Mouse (Mus musculus): ENCODE results near the gene Il17ra. TPM values are rescaled to one million over a fixed set of nuclear protein-coding genes. Genes with fewer than 3 reads are reported as not detected.

The Il17ra gene
- 3.1 and 3.2 TPM in 2 replicates for polyA plus RNA-seq (2014; fragmentation: Nextera tagmentation; extraction: Ambion mirVana)

GRCm38 (mm10) chr6:120463086-120463871, at the start of gene Il17ra:
TSS of gene Il17ra (plus strand) at chr6:120463247.
- Histone ChIP-seq H3K27me3 (ENCODE audit: control insufficient read depth, insufficient read depth, low read length) (peaks cover 11% of the 10 kb centered on the region), H3K36me3 (ENCODE audit: control insufficient read depth, insufficient read depth, low read length) (no peaks in the 10 kb centered on the region), H3K9me3 (ENCODE audit: control insufficient read depth, low read length) (no peaks in the 10 kb centered on the region), H3K4me3 (ENCODE audit: low read depth, low read length) (peak within 1 kb of the TSS; percentile 48), H3K4me2 (ENCODE audit: low read depth, low read length) (peak within 1 kb of the TSS; percentile 56), H3K4me1 (ENCODE audit: control insufficient read depth, insufficient read depth, low read length) (no peaks in the 10 kb centered on the region), H3K27ac (ENCODE audit: low read depth, low read length) (no peak within 1 kb of the TSS), H3K9ac (replicated peaks; ENCODE audit: low read depth, low read length) (peak within 1 kb of the TSS; percentile 37)
- WGBS, result under 1% methylated on average over 66 of the region's 90 CpGs
- ATAC-seq (ENCODE audit: low read depth), result peak; percentile 87

- H3K4me3 ChIP-seq (ENCODE audit: low read depth, low read length), result no peak overlapping the region
- no peak overlapping the region for H3K27ac ChIP-seq (ENCODE audit: low read depth, low read length)
- no peak for ATAC-seq (ENCODE audit: low read depth)
- H3K27me3 ChIP-seq (ENCODE audit: control insufficient read depth, insufficient read depth, low read length), result no peaks in the 10 kb centered on the region
- H3K4me1 ChIP-seq (ENCODE audit: control insufficient read depth, insufficient read depth, low read length), result no peaks in the 10 kb centered on the region
- H3K36me3 ChIP-seq (ENCODE audit: control insufficient read depth, insufficient read depth, low read length), result peaks cover 26% of the 10 kb centered on the region
- no peak overlapping the region for H3K4me2 ChIP-seq (ENCODE audit: low read depth, low read length)
- H3K9ac ChIP-seq (replicated peaks; ENCODE audit: low read depth, low read length), result no peak overlapping the region
- WGBS, result 92% methylated on average over 3 of the region's 3 CpGs
- no peaks in the 10 kb centered on the region for H3K9me3 ChIP-seq (ENCODE audit: control insufficient read depth, low read length)
Observed at GRCm38 (mm10) chr6:120438161-120438560, 24.9 kb upstream of the Il17ra start.

DNA sequence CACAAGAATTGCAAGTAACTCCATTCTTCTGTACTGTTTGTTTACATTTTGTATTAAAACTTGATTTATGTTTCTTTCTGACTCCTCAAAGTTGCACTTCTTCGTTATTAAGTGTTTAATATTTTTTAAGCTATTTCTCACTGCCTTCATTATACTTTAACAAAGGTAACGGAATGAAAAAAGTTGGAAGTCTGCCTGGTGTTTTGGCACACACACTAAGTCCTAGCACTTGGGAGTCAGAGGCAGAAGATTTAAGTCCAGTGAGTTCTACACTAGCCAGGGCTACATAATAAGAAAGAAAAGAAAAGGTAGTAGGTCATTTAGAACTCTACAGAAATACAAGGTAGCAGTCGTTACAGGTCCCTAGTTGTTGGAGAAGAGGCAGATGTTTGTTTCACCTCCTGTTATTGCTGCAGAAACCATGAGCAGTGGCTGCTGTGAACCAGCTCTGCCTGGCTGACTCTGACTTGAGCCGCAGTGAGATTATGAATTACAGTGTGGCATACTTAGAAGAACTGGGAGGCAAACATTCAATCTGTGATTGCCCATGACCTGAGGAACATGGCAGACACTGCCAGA, 20.8 kb upstream of the Il17ra start:
- Histone ChIP-seq H3K4me2 (ENCODE audit: low read depth, low read length) (no peak overlapping the region), H3K27ac (ENCODE audit: low read depth, low read length) (no peak overlapping the region), H3K36me3 (ENCODE audit: control insufficient read depth, insufficient read depth, low read length) (peaks cover 20% of the 10 kb centered on the region), H3K9me3 (ENCODE audit: control insufficient read depth, low read length) (no peaks in the 10 kb centered on the region), H3K27me3 (ENCODE audit: control insufficient read depth, insufficient read depth, low read length) (no peaks in the 10 kb centered on the region), H3K4me3 (ENCODE audit: low read depth, low read length) (no peak overlapping the region), H3K9ac (replicated peaks; ENCODE audit: low read depth, low read length) (no peak overlapping the region), H3K4me1 (ENCODE audit: control insufficient read depth, insufficient read depth, low read length) (no peaks in the 10 kb centered on the region)
- 80% methylated on average over 4 of the region's 4 CpGs for WGBS
- ATAC-seq (ENCODE audit: low read depth), result no peak

- no peaks in the 10 kb centered on the region for H3K27me3 ChIP-seq (ENCODE audit: control insufficient read depth, insufficient read depth, low read length)
- H3K4me2 ChIP-seq (ENCODE audit: low read depth, low read length), result no peak overlapping the region
- peaks cover 13% of the 10 kb centered on the region; the same call in 1 of the 2 replicates for H3K36me3 ChIP-seq (ENCODE audit: control insufficient read depth, insufficient read depth, low read length)
- ATAC-seq (ENCODE audit: low read depth), result no peak
- no peaks in the 10 kb centered on the region for H3K9me3 ChIP-seq (ENCODE audit: control insufficient read depth, low read length)
- H3K4me1 ChIP-seq (ENCODE audit: control insufficient read depth, insufficient read depth, low read length), result no peaks in the 10 kb centered on the region
- H3K4me3 ChIP-seq (ENCODE audit: low read depth, low read length), result no peak overlapping the region
- no peak overlapping the region for H3K27ac ChIP-seq (ENCODE audit: low read depth, low read length)
- WGBS, result 80% methylated on average over 14 of the region's 14 CpGs
- no peak overlapping the region for H3K9ac ChIP-seq (replicated peaks; ENCODE audit: low read depth, low read length)
Observed at GRCm38 (mm10) chr6:120443363-120444355, 19.4 kb upstream of the Il17ra start.

DNA sequence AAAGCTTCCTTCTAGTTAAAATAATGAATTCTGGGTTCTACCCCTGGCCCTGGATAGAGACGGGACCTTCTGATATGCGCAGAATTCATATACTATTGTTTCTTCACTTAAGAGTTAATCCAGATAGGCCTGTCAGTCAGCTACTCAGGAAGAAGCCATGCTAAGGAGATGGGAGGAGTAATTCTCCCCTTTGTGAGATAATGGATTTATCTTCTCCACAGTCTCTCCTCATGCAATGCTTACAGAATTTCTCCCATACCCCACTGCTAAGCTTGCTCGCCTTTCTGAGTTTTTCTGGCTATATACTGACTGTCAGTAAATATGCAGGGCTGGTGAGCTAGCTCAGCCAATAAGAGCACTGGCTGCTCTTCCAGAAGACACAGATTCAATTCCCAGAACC, 12.8 kb upstream of the Il17ra start:
- H3K36me3 ChIP-seq (ENCODE audit: control insufficient read depth, insufficient read depth, low read length), result no peaks in the 10 kb centered on the region
- no peaks in the 10 kb centered on the region for H3K27me3 ChIP-seq (ENCODE audit: control insufficient read depth, insufficient read depth, low read length)
- ATAC-seq (ENCODE audit: low read depth), result no peak
- H3K4me3 ChIP-seq (ENCODE audit: low read depth, low read length), result no peak overlapping the region
- no peak overlapping the region for H3K27ac ChIP-seq (ENCODE audit: low read depth, low read length)
- H3K4me1 ChIP-seq (ENCODE audit: control insufficient read depth, insufficient read depth, low read length), result no peaks in the 10 kb centered on the region
- no peaks in the 10 kb centered on the region for H3K9me3 ChIP-seq (ENCODE audit: control insufficient read depth, low read length)
- no peak overlapping the region for H3K9ac ChIP-seq (replicated peaks; ENCODE audit: low read depth, low read length)
- WGBS, result 92% methylated on average over 3 of the region's 3 CpGs
- no peak overlapping the region for H3K4me2 ChIP-seq (ENCODE audit: low read depth, low read length)

DNA sequence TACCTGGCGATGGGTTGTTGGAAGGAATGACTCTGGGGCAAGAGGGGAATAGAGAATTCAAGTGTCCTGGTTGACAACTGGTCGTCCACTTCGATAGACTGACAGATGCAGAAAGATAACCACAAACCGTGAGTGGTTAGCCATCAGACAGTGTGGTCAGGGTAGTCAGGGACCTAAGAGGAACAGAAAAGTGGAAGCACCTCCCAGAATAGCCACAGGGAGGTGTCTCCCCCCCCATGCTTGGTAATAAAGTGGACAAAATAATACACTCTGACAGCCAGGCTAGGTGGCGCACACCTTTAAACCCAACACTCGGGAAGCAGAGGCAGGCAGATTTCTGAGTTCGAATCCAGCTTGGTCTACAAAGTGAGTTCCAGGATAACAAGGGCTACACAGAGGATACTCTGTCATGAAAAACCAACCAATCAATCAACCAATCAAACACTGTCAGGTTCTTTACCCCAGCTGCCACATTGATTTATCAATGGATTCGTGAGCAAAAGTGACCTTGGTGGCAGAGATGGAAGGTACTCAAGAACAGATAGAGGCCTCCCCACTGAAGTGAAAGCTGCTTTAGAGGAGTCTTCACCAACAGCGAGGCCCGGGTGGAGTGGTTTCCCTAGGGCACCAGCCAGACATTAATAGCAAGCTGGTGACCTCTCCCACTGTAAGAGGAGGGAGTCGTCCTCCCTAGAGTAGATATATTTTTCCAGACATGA, 10.5 kb upstream of the Il17ra start:
- ATAC-seq (ENCODE audit: low read depth), result no peak
- no peak overlapping the region for H3K4me3 ChIP-seq (ENCODE audit: low read depth, low read length)
- H3K27me3 ChIP-seq (ENCODE audit: control insufficient read depth, insufficient read depth, low read length), result no peaks in the 10 kb centered on the region
- no peaks in the 10 kb centered on the region for H3K4me1 ChIP-seq (ENCODE audit: control insufficient read depth, insufficient read depth, low read length)
- H3K4me2 ChIP-seq (ENCODE audit: low read depth, low read length), result no peak overlapping the region
- no peak overlapping the region for H3K9ac ChIP-seq (replicated peaks; ENCODE audit: low read depth, low read length)
- no peaks in the 10 kb centered on the region for H3K9me3 ChIP-seq (ENCODE audit: control insufficient read depth, low read length)
- 85% methylated on average over 11 of the region's 11 CpGs for WGBS
- H3K27ac ChIP-seq (ENCODE audit: low read depth, low read length), result no peak overlapping the region
- H3K36me3 ChIP-seq (ENCODE audit: control insufficient read depth, insufficient read depth, low read length), result no peaks in the 10 kb centered on the region

GRCm38 (mm10) chr6:120453103-120453445, 10.0 kb upstream of the Il17ra start:
- no peak overlapping the region for H3K27ac ChIP-seq (ENCODE audit: low read depth, low read length)
- H3K4me2 ChIP-seq (ENCODE audit: low read depth, low read length), result no peak overlapping the region
- H3K27me3 ChIP-seq (ENCODE audit: control insufficient read depth, insufficient read depth, low read length), result no peaks in the 10 kb centered on the region
- H3K36me3 ChIP-seq (ENCODE audit: control insufficient read depth, insufficient read depth, low read length), result no peaks in the 10 kb centered on the region
- H3K4me1 ChIP-seq (ENCODE audit: control insufficient read depth, insufficient read depth, low read length), result no peaks in the 10 kb centered on the region
- no peaks in the 10 kb centered on the region for H3K9me3 ChIP-seq (ENCODE audit: control insufficient read depth, low read length)
- H3K9ac ChIP-seq (replicated peaks; ENCODE audit: low read depth, low read length), result no peak overlapping the region
- no peak for ATAC-seq (ENCODE audit: low read depth)
- 80% methylated on average over 5 of the region's 5 CpGs for whole genome bisulfite sequencing
- H3K4me3 ChIP-seq (ENCODE audit: low read depth, low read length), result no peak overlapping the region

GRCm38 (mm10) chr6:120453556-120453955, 9.5 kb upstream of the Il17ra start:
- Histone ChIP-seq H3K36me3 (ENCODE audit: control insufficient read depth, insufficient read depth, low read length) (no peaks in the 10 kb centered on the region), H3K27ac (ENCODE audit: low read depth, low read length) (no peak overlapping the region), H3K27me3 (ENCODE audit: control insufficient read depth, insufficient read depth, low read length) (no peaks in the 10 kb centered on the region), H3K4me1 (ENCODE audit: control insufficient read depth, insufficient read depth, low read length) (no peaks in the 10 kb centered on the region), H3K4me3 (ENCODE audit: low read depth, low read length) (no peak overlapping the region), H3K9me3 (ENCODE audit: control insufficient read depth, low read length) (no peaks in the 10 kb centered on the region), H3K9ac (replicated peaks; ENCODE audit: low read depth, low read length) (no peak overlapping the region), H3K4me2 (ENCODE audit: low read depth, low read length) (no peak overlapping the region)
- 90% methylated on average over 3 of the region's 3 CpGs for WGBS
- no peak for ATAC-seq (ENCODE audit: low read depth)
